In genomic region chr4:148046450-148047031, GRCm38 (mm10) we compare ENCODE assay signal across 12 mouse cellular contexts. TPM values are rescaled to one million over a fixed set of nuclear protein-coding genes. Genes with fewer than 3 reads are reported as not detected.
DNase-seq lines count a peak whose midpoint lies in the region; ATAC-seq and TF ChIP-seq lines count a peak whose summit lies in the region.
"Had no signal": no experiment of that assay in that cellular context is flagged by ENCODE, and none has a peak within 500 bp of the region (broad histone marks: within the 10 kb centered on the region; RNA-seq: fewer than 3 reads in every experiment).

No protein-coding gene starts in this region.

- ATAC-seq in kidney, embryonic 16.5 days (ENCODE audit: low FRiP score, low TSS enrichment), result no peak
- ATAC-seq in liver, postnatal 0 days, result peak; percentile 88

- H3K4me1 ChIP-seq in kidney, embryonic 16.5 days (ENCODE audit: insufficient read depth, low read length), result peaks cover 16% of the 10 kb centered on the region
- H3K4me1 ChIP-seq in liver, postnatal 0 days (ENCODE audit: insufficient read depth), result peaks cover 30% of the 10 kb centered on the region

- no peaks in the 10 kb centered on the region for H3K27me3 ChIP-seq in kidney, embryonic 16.5 days (ENCODE audit: insufficient read depth, low read length)
- no peaks in the 10 kb centered on the region for H3K27me3 ChIP-seq in liver, postnatal 0 days (ENCODE audit: insufficient read depth, low read length)

- DNase-seq in kidney, adult 11 months, result peak; percentile 49
- DNase-seq in MEL-GATA-1-ER (ENCODE audit: extremely low read depth, low read depth), result peak; percentile 97
- peak; percentile 77 for DNase-seq in c-Kit-positive CD71-positive TER-119-positive erythroid progenitor cells, embryonic 14.5 days (ENCODE audit: low spot score)
- DNase-seq in liver, postnatal 0 days, result no peak
- DNase-seq in urinary bladder, postnatal 36 days (ENCODE audit: low spot score in 2 of 2), result no peak
- DNase-seq in cerebellum, postnatal 4 days (ENCODE audit: low spot score in 2 of 2), result no peak
- DNase-seq: cerebellum, adult 9-11 months; gastrocnemius, postnatal 10 days; lung, postnatal 36 days; thymus, postnatal 25 days had no signal

- no peak overlapping the region for H3K4me2 ChIP-seq in kidney, embryonic 16.5 days (replicated peaks; ENCODE audit: low read depth, low read length)
- peak overlapping the region; percentile 26; the same call in 1 of the 2 replicates for H3K4me2 ChIP-seq in liver, postnatal 0 days (ENCODE audit: low read depth, low read length)

- H3K4me3 ChIP-seq in kidney, embryonic 16.5 days (ENCODE audit: low read length), result no peak overlapping the region
- H3K4me3 ChIP-seq in liver, postnatal 0 days (ENCODE audit: low read depth, low read length), result no peak overlapping the region

- H3K9ac ChIP-seq in kidney, embryonic 16.5 days (replicated peaks; ENCODE audit: low read length), result no peak overlapping the region
- no peak overlapping the region for H3K9ac ChIP-seq in liver, postnatal 0 days (replicated peaks)

- peak; percentile 87 for TF ChIP-seq EP300 in liver, postnatal 0 days (IDR thresholded peaks at IDR 0.05; ENCODE audit: low read depth)

- H3K36me3 ChIP-seq in kidney, embryonic 16.5 days (ENCODE audit: insufficient read depth, low read length), result peaks cover 43% of the 10 kb centered on the region
- peaks cover 20% of the 10 kb centered on the region for H3K36me3 ChIP-seq in liver, postnatal 0 days (replicated peaks; ENCODE audit: insufficient read depth, low read length)

- WGBS in kidney, embryonic 16.5 days, result 62% methylated on average over 4 of the region's 4 CpGs
- 37% methylated on average over 4 of the region's 4 CpGs for WGBS in liver, postnatal 0 days (ENCODE audit: insufficient replicate concordance)

- TF ChIP-seq CTCF in liver, postnatal 0 days (IDR thresholded peaks at IDR 0.05; ENCODE audit: low read depth), result no peak

- no peak overlapping the region for H3K27ac ChIP-seq in kidney, embryonic 16.5 days (ENCODE audit: low read length)
- peak overlapping the region; percentile 50 for H3K27ac ChIP-seq in liver, postnatal 0 days (ENCODE audit: low read depth)

- H3K9me3 ChIP-seq in kidney, embryonic 16.5 days (ENCODE audit: low read length), result no peaks in the 10 kb centered on the region
- no peaks in the 10 kb centered on the region for H3K9me3 ChIP-seq in liver, postnatal 0 days (ENCODE audit: low read length)

RNA-seq across cellular contexts. Expression of gene Mthfr, which starts 7.7 kb away (rescaled TPM):
- polyA plus RNA-seq in kidney, embryonic 16.5 days (2015; fragmentation: Nextera tagmentation; extraction: Ambion mirVana), result 26.5 and 28.1 TPM in 2 replicates
- polyA plus RNA-seq in liver, postnatal 0 days (2015; fragmentation: Nextera tagmentation; extraction: Ambion mirVana), result 3.7 and 4.5 TPM in 2 replicates

RNA-seq across cellular contexts. Expression of gene Clcn6, which starts 7.9 kb away (rescaled TPM):
- polyA plus RNA-seq in kidney, embryonic 16.5 days (2015; fragmentation: Nextera tagmentation; extraction: Ambion mirVana), result 6.4 and 6.8 TPM in 2 replicates
- polyA plus RNA-seq in liver, postnatal 0 days (2015; fragmentation: Nextera tagmentation; extraction: Ambion mirVana), result 0.52 and 0.79 TPM in 2 replicates

RNA-seq across cellular contexts. Expression of gene Agtrap, which starts 41.3 kb away (rescaled TPM):
- 28.1 and 31.5 TPM in 2 replicates for polyA plus RNA-seq in kidney, embryonic 16.5 days (2015; fragmentation: Nextera tagmentation; extraction: Ambion mirVana)
- polyA plus RNA-seq in liver, postnatal 0 days (2015; fragmentation: Nextera tagmentation; extraction: Ambion mirVana), result 10.4 and 10.8 TPM in 2 replicates

RNA-seq across cellular contexts. Expression of gene Nppa, which starts 46.0 kb away (rescaled TPM):
- 0.41 and 1.00 TPM in 2 replicates for polyA plus RNA-seq in kidney, embryonic 16.5 days (2015; fragmentation: Nextera tagmentation; extraction: Ambion mirVana)
- 0.13 TPM in 1 of 2 replicates, not detected in the other for polyA plus RNA-seq in liver, postnatal 0 days (2015; fragmentation: Nextera tagmentation; extraction: Ambion mirVana)
- polyA plus RNA-seq: small intestine, adult 2 months had no signal

Comparison
In these comparisons a context has a peak if more than half of its experiments do, and no peak if none do; other contexts are left out.
1. DNase-seq: peak in kidney, adult 11 months (single experiment), MEL-GATA-1-ER (single experiment) and c-Kit-positive CD71-positive TER-119-positive erythroid progenitor cells, embryonic 14.5 days (single experiment); none in liver, postnatal 0 days (single experiment), urinary bladder, postnatal 36 days (0 of 2) and cerebellum, postnatal 4 days (0 of 2).